Mouse (Mus musculus): ENCODE data around the gene Ogfod3. TPM values are rescaled to one million over a fixed set of nuclear protein-coding genes. Genes with fewer than 3 reads are reported as not detected.

Ogfod3 gene
- polyA plus RNA-seq, 1 experiment from 2014 or later = 19.8 TPM

DNA sequence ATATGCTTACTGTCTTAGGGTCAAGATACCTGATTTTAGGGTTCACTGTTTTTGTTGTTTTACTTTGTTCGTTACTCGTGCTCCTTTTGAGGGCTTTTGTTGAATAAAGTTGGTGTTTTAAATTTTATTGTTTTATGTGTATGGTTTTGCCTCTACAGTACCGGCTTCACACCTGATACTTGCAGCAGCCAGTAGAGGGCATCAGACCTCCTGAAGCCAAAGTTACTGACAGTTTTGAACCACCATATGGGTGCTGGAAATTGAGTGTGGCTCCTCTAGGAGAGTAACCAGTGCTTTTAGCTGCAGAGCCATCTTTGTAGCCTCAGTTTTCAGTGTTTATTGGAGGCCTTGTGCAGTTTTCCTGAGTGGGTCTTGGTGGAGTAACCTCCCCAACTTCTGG is 56.3 kb downstream of the Ogfod3 start:
- H3K27me3 ChIP-seq (ENCODE audit: control insufficient read depth, insufficient read depth, low read length) = no peaks in the 10 kb centered on the region
- no peaks in the 10 kb centered on the region for H3K36me3 ChIP-seq (ENCODE audit: control insufficient read depth, insufficient read depth, low read length)
- ATAC-seq (ENCODE audit: insufficient read depth, low FRiP score, low TSS enrichment) (no peak), DNase-seq (ENCODE audit: low spot score) (no peak)
- no peak overlapping the region for H3K27ac ChIP-seq (ENCODE audit: low read depth, low read length)
- H3K9ac ChIP-seq (ENCODE audit: low read length) = no peak overlapping the region
- no peak overlapping the region for H3K4me2 ChIP-seq (ENCODE audit: low read depth)
- no peaks in the 10 kb centered on the region for H3K9me3 ChIP-seq (ENCODE audit: control insufficient read depth, low read length)
- no peaks in the 10 kb centered on the region for H3K4me1 ChIP-seq (ENCODE audit: control insufficient read depth, insufficient read depth, low read length)
- no peak overlapping the region for H3K4me3 ChIP-seq (ENCODE audit: low read depth, low read length)
- WGBS = 77% methylated on average over 3 of the region's 3 CpGs

DNA sequence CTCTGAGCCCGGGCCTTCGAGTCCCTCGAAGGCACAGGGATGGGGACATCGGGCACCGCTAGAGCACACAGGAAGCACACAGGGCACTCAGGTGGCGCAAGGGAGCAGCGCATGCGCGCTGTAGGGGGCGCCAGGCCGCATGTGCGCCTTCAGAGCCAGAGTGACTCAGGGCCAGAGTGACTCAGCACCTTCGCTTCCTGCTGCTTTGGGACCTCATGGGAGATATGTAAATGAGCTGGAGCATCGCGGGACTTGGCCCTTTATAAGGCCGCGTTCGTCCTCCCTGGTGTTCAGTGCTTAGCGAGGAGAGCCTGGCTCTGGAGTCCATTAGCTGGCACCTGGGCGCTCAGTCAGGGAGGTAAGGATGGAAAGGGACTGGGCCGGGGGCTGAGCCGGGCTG is 58.6 kb downstream of the Ogfod3 start, which contains the start of gene Tex19.1:
TSS of gene Tex19.1 (plus strand) at position 279 of the 400 bp plus-strand sequence.
- H3K4me2 ChIP-seq (ENCODE audit: low read depth) = no peak within 1 kb of the TSS
- H3K4me3 ChIP-seq (ENCODE audit: low read depth, low read length) = no peak within 1 kb of the TSS
- no peaks in the 10 kb centered on the region for H3K9me3 ChIP-seq (ENCODE audit: control insufficient read depth, low read length)
- H3K36me3 ChIP-seq (ENCODE audit: control insufficient read depth, insufficient read depth, low read length) = no peaks in the 10 kb centered on the region
- H3K27me3 ChIP-seq (ENCODE audit: control insufficient read depth, insufficient read depth, low read length) = no peaks in the 10 kb centered on the region
- ATAC-seq (ENCODE audit: insufficient read depth, low FRiP score, low TSS enrichment) (no peak), DNase-seq (ENCODE audit: low spot score) (no peak)
- H3K4me1 ChIP-seq (ENCODE audit: control insufficient read depth, insufficient read depth, low read length) = no peaks in the 10 kb centered on the region
- H3K27ac ChIP-seq (ENCODE audit: low read depth, low read length) = no peak within 1 kb of the TSS
- H3K9ac ChIP-seq (ENCODE audit: low read length) = no peak within 1 kb of the TSS
- WGBS = 90% methylated on average over 22 of the region's 22 CpGs

DNA sequence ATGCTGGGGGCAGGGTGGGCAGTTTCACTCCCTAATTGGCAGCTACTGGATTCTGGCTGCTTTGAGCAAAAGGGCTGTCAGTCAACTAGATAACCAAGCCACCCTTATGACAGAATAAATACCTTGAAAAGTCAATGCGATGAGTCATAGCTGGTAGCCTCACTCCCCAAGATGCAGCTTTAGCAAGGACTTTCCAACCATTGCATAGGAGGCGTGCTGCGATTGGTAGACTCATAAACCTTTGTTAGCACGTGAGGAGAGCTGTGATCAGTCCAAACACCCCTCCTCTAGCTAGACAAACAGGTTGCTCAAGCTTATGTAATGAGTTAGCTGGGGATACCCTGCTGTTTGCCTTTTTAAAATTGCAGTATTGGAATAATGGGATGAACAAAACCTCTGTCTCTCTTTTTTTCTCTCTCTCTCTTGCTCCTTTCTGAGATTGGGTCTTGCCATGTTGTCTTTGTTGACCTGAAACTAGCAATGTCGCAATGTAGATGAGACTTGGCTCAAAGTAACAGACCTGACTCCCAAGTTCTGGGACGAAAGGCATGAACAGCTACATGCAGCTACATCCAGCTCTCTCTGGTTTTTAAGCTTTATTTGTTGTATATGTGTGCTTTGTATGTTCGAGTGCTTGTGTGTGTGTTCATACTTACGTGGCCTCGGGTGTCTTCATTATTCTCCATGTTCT is 61.0 kb downstream of the Ogfod3 start:
- no peaks in the 10 kb centered on the region for H3K27me3 ChIP-seq (ENCODE audit: control insufficient read depth, insufficient read depth, low read length)
- no peak overlapping the region for H3K9ac ChIP-seq (ENCODE audit: low read length)
- H3K36me3 ChIP-seq (ENCODE audit: control insufficient read depth, insufficient read depth, low read length) = no peaks in the 10 kb centered on the region
- no peak overlapping the region for H3K27ac ChIP-seq (ENCODE audit: low read depth, low read length)
- H3K4me1 ChIP-seq (ENCODE audit: control insufficient read depth, insufficient read depth, low read length) = no peaks in the 10 kb centered on the region
- no peak for ATAC-seq (ENCODE audit: insufficient read depth, low FRiP score, low TSS enrichment)
- H3K4me3 ChIP-seq (ENCODE audit: low read depth, low read length) = no peak overlapping the region
- no peaks in the 10 kb centered on the region for H3K9me3 ChIP-seq (ENCODE audit: control insufficient read depth, low read length)
- WGBS = 82% methylated on average over 9 of the region's 9 CpGs
- H3K4me2 ChIP-seq (ENCODE audit: low read depth) = no peak overlapping the region
- no peak for DNase-seq (ENCODE audit: low spot score)

DNA sequence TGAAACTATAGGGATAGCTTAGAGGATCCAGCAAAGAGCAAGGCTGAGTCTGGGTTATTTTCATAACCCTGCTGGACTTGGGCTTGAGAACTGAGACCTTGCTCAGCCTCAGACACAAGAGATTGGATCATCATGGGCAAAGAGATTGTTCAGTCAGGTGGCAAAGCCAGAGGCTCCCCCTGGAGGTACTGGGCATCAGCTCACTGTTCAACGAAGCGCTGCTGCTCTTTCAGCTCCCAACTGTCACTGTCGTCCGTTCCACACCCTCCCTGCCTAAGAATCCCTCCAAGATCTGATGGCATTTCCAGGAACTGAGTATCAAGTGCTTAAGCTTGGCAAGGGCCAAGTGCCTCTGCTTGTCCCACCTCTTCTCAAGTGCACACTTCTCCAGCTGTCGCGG is 65.8 kb downstream of the Ogfod3 start:
- 50% methylated on average over 6 of the region's 6 CpGs for WGBS
- H3K36me3 ChIP-seq (ENCODE audit: control insufficient read depth, insufficient read depth, low read length) = no peaks in the 10 kb centered on the region
- no peak for ATAC-seq (ENCODE audit: insufficient read depth, low FRiP score, low TSS enrichment)

DNA sequence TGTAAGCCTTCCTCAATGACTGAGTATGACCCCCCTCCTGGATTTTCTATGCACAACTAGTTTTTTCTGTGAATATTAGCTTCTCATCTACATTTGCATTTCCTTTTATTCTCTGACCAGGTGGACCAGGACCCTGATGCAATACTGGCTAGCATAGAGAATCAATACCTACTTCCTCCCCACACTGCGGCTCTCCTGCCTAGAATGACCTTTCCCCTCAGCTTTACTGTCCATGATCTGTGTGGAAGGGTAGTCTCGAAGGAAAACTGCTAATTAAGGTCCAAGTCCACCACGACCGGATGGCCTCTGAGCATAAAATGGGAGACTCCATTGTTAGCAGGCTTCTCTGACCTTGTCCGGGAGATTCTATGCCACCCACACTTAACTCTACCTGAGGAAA is 66.8 kb downstream of the Ogfod3 start:
- H3K9me3 ChIP-seq (ENCODE audit: control insufficient read depth, low read length) = no peaks in the 10 kb centered on the region
- H3K4me1 ChIP-seq (ENCODE audit: control insufficient read depth, insufficient read depth, low read length) = no peaks in the 10 kb centered on the region
- no peak for ATAC-seq (ENCODE audit: insufficient read depth, low FRiP score, low TSS enrichment)
- H3K36me3 ChIP-seq (ENCODE audit: control insufficient read depth, insufficient read depth, low read length) = no peaks in the 10 kb centered on the region
- no peak overlapping the region for H3K27ac ChIP-seq (ENCODE audit: low read depth, low read length)
- DNase-seq (ENCODE audit: low spot score) = no peak
- no peak overlapping the region for H3K4me3 ChIP-seq (ENCODE audit: low read depth, low read length)
- no peaks in the 10 kb centered on the region for H3K27me3 ChIP-seq (ENCODE audit: control insufficient read depth, insufficient read depth, low read length)
- H3K4me2 ChIP-seq (ENCODE audit: low read depth) = no peak overlapping the region
- H3K9ac ChIP-seq (ENCODE audit: low read length) = no peak overlapping the region
- 86% methylated on average over 5 of the region's 5 CpGs for WGBS

More for the DNA sequence above, 65.8 kb downstream of the Ogfod3 start:
- Histone ChIP-seq H3K9me3 (ENCODE audit: control insufficient read depth, low read length) (no peaks in the 10 kb centered on the region), H3K9ac (ENCODE audit: low read length) (no peak overlapping the region), H3K27me3 (ENCODE audit: control insufficient read depth, insufficient read depth, low read length) (no peaks in the 10 kb centered on the region), H3K4me2 (ENCODE audit: low read depth) (no peak overlapping the region), H3K4me3 (ENCODE audit: low read depth, low read length) (no peak overlapping the region), H3K4me1 (ENCODE audit: control insufficient read depth, insufficient read depth, low read length) (no peaks in the 10 kb centered on the region), H3K27ac (ENCODE audit: low read depth, low read length) (no peak overlapping the region)
- DNase-seq (ENCODE audit: low spot score) = no peak

DNA sequence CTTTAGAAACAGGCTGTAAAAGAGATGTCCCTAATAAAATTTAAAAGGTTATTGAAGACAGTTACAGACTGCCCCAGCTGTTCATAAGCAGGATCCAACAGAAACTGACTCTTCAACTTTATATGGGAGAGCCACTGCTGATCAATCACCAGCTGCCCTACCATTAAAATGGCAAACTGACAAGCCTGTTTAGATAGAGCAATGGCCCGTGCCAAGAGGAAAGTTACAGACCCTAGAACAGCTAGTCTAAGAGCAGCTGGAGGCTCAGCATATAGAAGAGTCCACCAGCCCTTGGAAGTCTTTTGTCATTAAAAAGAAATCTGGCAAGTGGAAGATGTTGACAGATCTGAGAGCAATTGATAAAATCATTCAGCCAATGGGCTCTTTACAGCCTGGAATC is 69.9 kb downstream of the Ogfod3 start:
- Histone ChIP-seq H3K9ac (ENCODE audit: low read length) (no peak overlapping the region), H3K4me3 (ENCODE audit: low read depth, low read length) (no peak overlapping the region), H3K27ac (ENCODE audit: low read depth, low read length) (no peak overlapping the region), H3K36me3 (ENCODE audit: control insufficient read depth, insufficient read depth, low read length) (no peaks in the 10 kb centered on the region), H3K27me3 (ENCODE audit: control insufficient read depth, insufficient read depth, low read length) (no peaks in the 10 kb centered on the region), H3K9me3 (ENCODE audit: control insufficient read depth, low read length) (no peaks in the 10 kb centered on the region), H3K4me1 (ENCODE audit: control insufficient read depth, insufficient read depth, low read length) (no peaks in the 10 kb centered on the region), H3K4me2 (ENCODE audit: low read depth) (no peak overlapping the region)
- DNase-seq (ENCODE audit: low spot score) (no peak), ATAC-seq (ENCODE audit: insufficient read depth, low FRiP score, low TSS enrichment) (no peak)
- 14% methylated on average over 1 of the region's 1 CpGs for WGBS

DNA sequence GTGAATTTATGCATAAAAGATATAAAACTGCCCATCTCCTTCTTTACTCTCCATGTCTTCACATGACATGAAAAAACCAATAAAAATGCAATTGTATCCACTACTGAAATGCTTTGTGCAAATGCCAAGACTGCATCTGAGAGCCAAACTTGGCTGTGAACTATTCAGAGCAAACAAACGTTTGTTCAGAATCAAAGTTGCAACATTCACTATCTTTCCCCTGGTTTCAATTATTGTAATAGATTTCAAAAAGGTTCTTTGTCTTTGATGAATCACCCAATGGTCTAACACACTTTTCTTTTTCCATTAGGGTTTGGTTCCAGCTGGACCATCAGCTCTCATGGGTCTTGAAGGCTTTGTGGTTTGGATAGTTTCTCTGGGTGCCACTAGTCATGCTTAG is 74.9 kb downstream of the Ogfod3 start:
- no peak for ATAC-seq (ENCODE audit: insufficient read depth, low FRiP score, low TSS enrichment)
- Histone ChIP-seq H3K36me3 (ENCODE audit: control insufficient read depth, insufficient read depth, low read length) (no peaks in the 10 kb centered on the region), H3K4me3 (ENCODE audit: low read depth, low read length) (no peak overlapping the region), H3K27ac (ENCODE audit: low read depth, low read length) (no peak overlapping the region), H3K27me3 (ENCODE audit: control insufficient read depth, insufficient read depth, low read length) (no peaks in the 10 kb centered on the region), H3K4me2 (ENCODE audit: low read depth) (no peak overlapping the region), H3K9ac (ENCODE audit: low read length) (no peak overlapping the region), H3K9me3 (ENCODE audit: control insufficient read depth, low read length) (no peaks in the 10 kb centered on the region), H3K4me1 (ENCODE audit: control insufficient read depth, insufficient read depth, low read length) (no peaks in the 10 kb centered on the region)
- DNase-seq (ENCODE audit: low spot score) = no peak
- WGBS = 80% methylated on average over 1 of the region's 1 CpGs

Other genes starting within 250 kb of the Ogfod3 start
- gene Csnk1d, start 213.4 kb downstream of the Ogfod3 start, polyA plus RNA-seq (2014; fragmentation: Nextera tagmentation; extraction: Ambion mirVana) = 81.6 and 84.6 TPM in 2 replicates
- not detected in 2 replicates for gene Cd7, start 165.3 kb downstream of the Ogfod3 start, polyA plus RNA-seq (2014; fragmentation: Nextera tagmentation; extraction: Ambion mirVana)
- gene Sectm1b, start 141.1 kb downstream of the Ogfod3 start, polyA plus RNA-seq (2014; fragmentation: Nextera tagmentation; extraction: Ambion mirVana) = not detected in 2 replicates
- gene Sectm1a, start 123.5 kb downstream of the Ogfod3 start, polyA plus RNA-seq (2014; fragmentation: Nextera tagmentation; extraction: Ambion mirVana) = not detected in 2 replicates
- not detected in 2 replicates for gene Tex19.2, start 86.0 kb downstream of the Ogfod3 start, polyA plus RNA-seq (2014; fragmentation: Nextera tagmentation; extraction: Ambion mirVana)
- 0.46 TPM in 1 of 2 replicates, not detected in the other for gene Tex19.1, start 58.6 kb downstream of the Ogfod3 start, polyA plus RNA-seq (2014; fragmentation: Nextera tagmentation; extraction: Ambion mirVana)
- gene Uts2r, start 44.4 kb downstream of the Ogfod3 start, polyA plus RNA-seq (2014; fragmentation: Nextera tagmentation; extraction: Ambion mirVana) = 0.19 TPM in 1 of 2 replicates, not detected in the other
- gene Hexdc, start 278 bp downstream of the Ogfod3 start, polyA plus RNA-seq (2014; fragmentation: Nextera tagmentation; extraction: Ambion mirVana) = 7.0 and 7.6 TPM in 2 replicates
- gene Cybc1, start 24.6 kb upstream of the Ogfod3 start, polyA plus RNA-seq (2014; fragmentation: Nextera tagmentation; extraction: Ambion mirVana) = 42.3 and 45.7 TPM in 2 replicates
- 77.8 and 87.0 TPM in 2 replicates for gene Narf, start 32.5 kb upstream of the Ogfod3 start, polyA plus RNA-seq (2014; fragmentation: Nextera tagmentation; extraction: Ambion mirVana)
- gene Foxk2, start 55.3 kb upstream of the Ogfod3 start, polyA plus RNA-seq (2014; fragmentation: Nextera tagmentation; extraction: Ambion mirVana) = 18.7 and 20.6 TPM in 2 replicates
- gene Wdr45b, start 149.7 kb upstream of the Ogfod3 start, polyA plus RNA-seq (2014; fragmentation: Nextera tagmentation; extraction: Ambion mirVana) = 111 and 116 TPM in 2 replicates
- gene Rab40b, start 183.5 kb upstream of the Ogfod3 start, polyA plus RNA-seq (2014; fragmentation: Nextera tagmentation; extraction: Ambion mirVana) = 4.2 and 4.7 TPM in 2 replicates
- gene Fn3krp, start 216.7 kb upstream of the Ogfod3 start, polyA plus RNA-seq (2014; fragmentation: Nextera tagmentation; extraction: Ambion mirVana) = 8.2 and 8.8 TPM in 2 replicates
- gene Fn3k, start 230.2 kb upstream of the Ogfod3 start, polyA plus RNA-seq (2014; fragmentation: Nextera tagmentation; extraction: Ambion mirVana) = 2.3 and 3.5 TPM in 2 replicates
- gene Tbcd, start 247.2 kb upstream of the Ogfod3 start, polyA plus RNA-seq (2014; fragmentation: Nextera tagmentation; extraction: Ambion mirVana) = 51.6 and 54.6 TPM in 2 replicates

All from neural tube, embryonic 11.5 days (tissue).